Mouse (Mus musculus) ES-E14 (cell line): ENCODE measurements around the gene Prr36.

Experiments
- HCFC1 ChIP-seq: IDR thresholded peaks from 2 replicates; pipeline ENCODE4 v1.6.1; 2012; ENCODE audit warnings: low read length, inconsistent platforms, borderline replicate concordance; ENCODE audit not compliant: insufficient read depth
- MAFK ChIP-seq: IDR thresholded peaks from 2 replicates; pipeline ENCODE4 v1.6.1; 2014; ENCODE audit warnings: mild to moderate bottlenecking, low read depth, low read length, inconsistent platforms; ENCODE audit not compliant: insufficient read depth

DNA sequence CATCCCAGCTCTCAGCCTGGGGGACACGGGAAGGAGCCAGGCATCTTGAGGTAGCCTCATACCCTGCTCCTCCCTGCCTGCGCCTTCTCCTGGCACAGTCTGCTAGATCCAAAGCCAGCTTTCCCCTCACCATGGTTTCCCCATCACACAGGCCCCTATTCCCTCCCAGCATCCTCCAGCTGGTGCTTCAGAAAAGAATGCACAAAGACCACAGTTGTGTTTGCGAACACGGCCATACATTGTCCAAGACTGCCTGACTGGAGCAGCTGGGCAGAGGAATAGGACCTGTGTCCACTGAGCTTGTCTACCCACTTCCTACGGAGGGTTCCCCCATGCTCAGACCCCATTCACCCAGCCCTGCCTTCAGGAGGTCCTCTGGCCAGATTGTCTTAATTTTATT lies 25.0 kb downstream of the Prr36 start:
- no peak for TF ChIP-seq MAFK
- no peak for TF ChIP-seq HCFC1
